Mouse (Mus musculus) spleen, adult 2 months (tissue): ENCODE data around the gene Nup54.

ENCODE experiments used
- CTCF ChIP-seq: fragments of 200-500 bp; IDR thresholded peaks from 2 replicates; pipeline ENCODE4 v1.5.1; 2011; ENCODE audit warnings: mild to moderate bottlenecking, inconsistent platforms; ENCODE audit not compliant: insufficient read depth, insufficient read length, insufficient replicate concordance; ENCODE audit errors: extremely low read depth
- POLR2A ChIP-seq: fragments of 200-500 bp; IDR thresholded peaks from 2 replicates; pipeline ENCODE4 v1.6.1; 2011; ENCODE audit warnings: low read depth, low read length, inconsistent platforms

- TF ChIP-seq CTCF (no peak), POLR2A (no peak)
Observed at GRCm38 (mm10) chr5:92442914-92443313, 7.9 kb upstream of the Nup54 start.
